Mouse (Mus musculus): Measurements from ENCODE around the gene Gap43. TPM values are rescaled to one million over a fixed set of nuclear protein-coding genes. Genes with fewer than 3 reads are reported as not detected.
"Not testable (repeated sequence)": the region's sequence is repeated elsewhere in the genome, so short reads cannot be mapped to it uniquely, and the experiment has no call there.

Gap43 gene
- polyA plus RNA-seq, 2 experiments from 2014 or later: not detected

DNA sequence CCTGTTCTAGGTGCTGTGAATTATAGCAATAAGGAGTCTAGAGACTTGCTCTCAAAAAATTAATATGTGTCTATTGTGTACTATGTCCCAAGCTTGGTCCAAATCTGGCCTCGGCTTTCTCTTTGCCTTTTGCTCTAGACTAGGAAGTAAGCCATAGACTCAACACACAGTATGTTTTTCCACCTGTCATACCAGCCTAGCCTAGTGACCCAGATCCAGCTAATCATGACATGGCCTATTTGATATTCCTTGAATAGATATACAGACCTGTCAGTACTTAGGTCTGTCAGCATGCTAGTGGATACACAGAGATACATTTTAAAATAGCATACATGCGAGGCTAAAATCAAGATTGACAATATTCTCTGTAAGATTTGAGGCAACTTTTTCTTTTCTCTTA lies 46.4 kb downstream of the Gap43 start:
- no peak for ATAC-seq

DNA sequence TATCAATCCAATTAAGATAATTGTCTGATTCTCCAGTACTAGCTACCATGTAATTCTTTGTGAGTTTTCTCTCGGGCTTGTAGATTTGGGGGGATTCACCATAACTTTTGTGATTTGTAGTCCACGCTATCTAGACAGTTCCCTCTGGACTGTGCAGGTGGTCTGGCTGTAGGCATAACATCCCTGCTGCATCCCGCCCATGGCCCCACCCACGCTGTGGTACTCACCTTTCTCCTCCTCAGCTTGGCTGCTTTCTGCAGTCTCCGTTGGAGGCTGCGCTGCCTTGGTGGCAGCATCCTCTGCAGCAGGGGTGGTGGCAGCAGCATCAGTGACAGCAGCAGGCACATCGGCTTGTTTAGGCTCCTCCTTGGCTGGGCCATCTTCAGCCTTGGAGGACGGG lies 48.9 kb downstream of the Gap43 start:
- no peak for ATAC-seq

GRCm38 (mm10) chr16:42284005-42284404 lies 56.4 kb downstream of the Gap43 start:
- no peak for ATAC-seq

DNA sequence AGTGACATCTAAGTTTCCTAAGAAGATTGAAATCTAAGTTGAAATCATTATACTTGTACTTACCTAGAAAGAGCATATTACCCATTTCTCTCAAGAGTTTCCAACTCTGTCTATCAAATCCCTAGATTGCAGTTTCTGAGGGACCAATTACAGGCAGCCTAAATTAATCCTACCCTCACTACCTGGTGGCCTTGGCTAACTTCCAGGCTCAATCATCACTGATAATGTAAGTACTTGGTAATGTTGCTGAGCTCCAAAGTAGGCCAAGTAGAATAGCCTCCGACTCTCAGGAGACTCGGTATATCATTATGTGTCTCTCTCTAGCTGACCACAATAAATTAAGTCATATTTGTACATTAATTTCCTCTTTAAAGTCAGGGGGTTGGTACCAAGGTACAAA lies 62.7 kb downstream of the Gap43 start:
- no peak for ATAC-seq

DNA sequence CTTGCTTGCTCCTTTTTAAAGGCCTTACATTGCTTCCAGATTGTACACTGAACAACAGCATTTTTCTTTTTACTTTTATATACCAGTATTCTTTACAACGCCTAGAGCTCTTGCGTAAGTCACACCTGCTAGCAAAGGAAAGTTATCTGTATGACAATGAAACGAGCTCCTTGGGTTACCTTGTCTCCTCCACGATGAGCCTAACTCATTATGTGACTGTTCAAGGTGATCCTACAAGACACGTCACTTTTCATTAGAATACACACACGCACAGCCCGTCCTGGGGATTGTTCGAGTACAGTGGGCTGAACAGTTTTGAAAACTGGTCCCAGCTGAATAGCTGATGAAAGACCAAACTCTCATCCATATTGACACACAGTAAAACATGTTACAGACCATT lies 63.2 kb downstream of the Gap43 start:
- no peak for ATAC-seq

GRCm38 (mm10) chr16:42276216-42277141 lies 64.0 kb downstream of the Gap43 start:
- peak; percentile 76 for ATAC-seq

DNA sequence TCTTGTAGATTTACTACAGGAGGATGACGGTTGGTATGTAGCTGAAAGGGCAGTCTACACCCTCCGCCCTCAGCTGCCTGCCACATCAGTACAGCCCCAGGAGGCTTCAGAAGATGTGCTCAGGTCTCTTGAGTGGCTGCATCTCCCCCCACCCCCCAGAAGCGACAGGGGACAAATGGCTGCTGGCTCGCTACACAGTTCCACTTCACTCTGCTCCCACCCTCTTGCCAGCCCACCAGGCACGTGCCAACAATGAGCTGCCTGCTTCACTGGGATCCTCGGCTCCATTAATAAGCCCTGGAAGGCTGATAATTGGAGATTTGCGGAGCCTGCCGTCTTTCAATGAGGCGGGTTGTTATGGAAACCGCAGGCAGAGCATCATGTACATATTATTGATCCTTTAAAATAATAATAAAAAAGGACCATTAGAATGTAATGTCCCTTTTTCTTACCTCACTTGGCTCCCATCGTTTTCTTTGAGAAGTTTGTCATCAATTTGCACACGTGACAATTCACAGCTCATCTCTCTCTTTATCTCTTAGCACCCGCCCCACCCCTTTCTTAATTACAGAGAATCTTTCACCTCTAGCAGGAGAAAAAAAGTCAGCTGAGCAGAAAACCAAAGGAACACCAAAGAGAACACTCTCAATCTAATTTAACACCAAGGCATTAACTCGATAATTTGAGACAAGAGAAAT lies 64.8 kb downstream of the Gap43 start:
- ATAC-seq: no peak

DNA sequence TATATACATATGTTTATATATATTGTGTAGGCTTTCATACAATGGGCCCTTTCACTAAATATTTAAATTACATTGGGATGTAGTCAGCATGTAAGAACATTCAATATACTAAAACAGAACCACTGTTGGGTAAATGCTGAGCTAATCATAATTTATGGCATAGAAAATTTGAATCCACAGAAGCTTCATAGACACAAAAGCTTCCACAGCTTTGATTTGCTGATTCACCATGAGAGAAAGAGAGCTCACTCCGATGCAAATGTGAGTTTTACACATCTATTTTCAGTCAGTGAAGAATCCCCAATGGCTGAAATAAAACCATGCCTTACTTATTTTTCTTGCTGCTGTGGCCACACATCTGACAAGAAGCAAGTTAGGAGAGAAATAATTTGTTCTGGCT lies 69.2 kb downstream of the Gap43 start:
- no peak for ATAC-seq

- no peak for ATAC-seq
Measured at GRCm38 (mm10) chr16:42269587-42269967, 70.9 kb downstream of the Gap43 start.

GRCm38 (mm10) chr16:42268843-42269586 lies 71.4 kb downstream of the Gap43 start:
- ATAC-seq: no peak

DNA sequence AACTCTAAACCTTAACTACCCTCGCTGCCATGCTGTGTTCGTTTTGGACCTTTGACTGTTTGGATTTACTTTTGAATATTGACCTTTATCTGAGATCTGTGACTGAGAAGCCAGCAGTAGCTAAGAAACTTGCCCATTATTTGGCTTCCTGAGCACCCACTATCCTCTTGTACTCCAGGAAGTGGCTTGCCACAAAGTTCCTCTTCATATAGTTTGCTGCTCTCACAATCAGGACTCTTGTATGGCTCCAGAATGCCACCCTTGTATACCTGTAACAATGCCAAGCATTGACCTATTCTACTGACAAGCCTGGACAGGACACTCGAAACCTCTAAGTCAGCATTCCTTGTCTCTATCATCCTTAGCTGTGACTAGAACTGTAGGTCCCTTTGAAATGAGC lies 75.3 kb downstream of the Gap43 start:
- ATAC-seq: no peak

- ATAC-seq: no peak
Measured at GRCm38 (mm10) chr16:42262935-42263542, 77.4 kb downstream of the Gap43 start.

- ATAC-seq: no peak
Measured at GRCm38 (mm10) chr16:42255693-42256092, 84.8 kb downstream of the Gap43 start.

- ATAC-seq: no peak
Measured at GRCm38 (mm10) chr16:42255222-42255621, 85.2 kb downstream of the Gap43 start.

GRCm38 (mm10) chr16:42252252-42252651 lies 88.2 kb downstream of the Gap43 start:
- ATAC-seq: no peak

DNA sequence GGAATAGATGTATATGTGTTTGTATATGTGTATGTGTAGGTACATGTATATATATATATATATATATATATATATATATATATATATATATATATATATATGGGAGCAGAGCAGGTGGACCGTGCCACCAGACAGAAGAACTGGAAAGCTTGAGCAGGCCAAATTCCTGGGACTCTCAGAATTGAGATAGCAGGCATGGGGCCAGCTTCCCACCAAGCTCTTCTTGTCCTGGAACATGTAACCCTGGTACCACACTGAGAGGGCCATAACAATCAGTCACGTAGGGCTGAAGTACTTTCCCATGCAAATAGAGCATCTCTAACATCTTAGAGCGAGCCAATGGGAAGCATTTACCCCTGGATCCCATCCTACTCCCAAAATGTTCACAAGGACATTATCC lies 96.3 kb downstream of the Gap43 start:
- ATAC-seq: not testable (repeated sequence)

GRCm38 (mm10) chr16:42231306-42231705 lies 109.1 kb downstream of the Gap43 start:
- ATAC-seq: no peak
